Mouse (Mus musculus) lung, adult 2 months (tissue): ENCODE data around the gene Nisch. TPM values are rescaled to one million over a fixed set of nuclear protein-coding genes. Genes with fewer than 3 reads are reported as not detected.

Experiments used
- DNase-seq: peaks from one replicate; pipeline ENCODE4 v3.0.0; 2022
- H3K4me1 ChIP-seq: fragments of 200-500 bp; 2 replicates; pipeline ENCODE4 v1.6.1; 2011; ENCODE audit warnings: low read length; ENCODE audit not compliant: control insufficient read depth, insufficient read depth
- H3K4me3 ChIP-seq: fragments of 200-500 bp; replicated peaks from 2 replicates; pipeline ENCODE3; 2011; ENCODE audit warnings: low read depth, mild to moderate bottlenecking, control low read depth, low read length; ENCODE audit errors: extremely low read depth
- CTCF ChIP-seq: fragments of 200-500 bp; IDR thresholded peaks from 2 replicates; pipeline ENCODE4 v1.5.1; 2011; ENCODE audit warnings: mild to moderate bottlenecking, low read length, control low read depth; ENCODE audit not compliant: insufficient read depth
- POLR2A ChIP-seq: fragments of 200-500 bp; IDR thresholded peaks from 2 replicates; pipeline ENCODE4 v1.6.1; 2011; ENCODE audit warnings: low read depth, mild to moderate bottlenecking, control low read depth, low read length, borderline replicate concordance; ENCODE audit errors: extremely low read depth
- WGBS: fragments of 180-500 bp; shearing (Covaris S2); methylation state at CpG from one replicate; pipeline ENCODE4 v1.1.7; 2018; 5-methylcytosine and 5-hydroxymethylcytosine counted together
- polyA plus RNA-seq: library from polyadenylated mRNA; depleted of rRNA; stranded (reverse); fragments of >200 nt; gene quantifications from 2 replicates; pipeline ENCODE4 v1.2.3, GENCODE M21; 2012

Nisch gene
- polyA plus RNA-seq, 1 experiment, result 458 TPM

GRCm38 (mm10) chr14:31141011-31141410 is 75.7 kb downstream of the Nisch start:
- TF ChIP-seq CTCF (no peak), POLR2A (no peak)
- WGBS, result 96% methylated on average over 14 of the region's 14 CpGs
- no peaks in the 10 kb centered on the region for H3K4me1 ChIP-seq
- H3K4me3 ChIP-seq, result no peak overlapping the region
- no peak for DNase-seq

GRCm38 (mm10) chr14:31140141-31140540 is 76.6 kb downstream of the Nisch start:
- Histone ChIP-seq H3K4me1 (no peaks in the 10 kb centered on the region), H3K4me3 (no peak overlapping the region)
- 79% methylated on average over 15 of the region's 15 CpGs for WGBS
- no peak for DNase-seq
- TF ChIP-seq POLR2A (no peak), CTCF (no peak)

- no peaks in the 10 kb centered on the region for H3K4me1 ChIP-seq
- WGBS, result 79% methylated on average over 12 of the region's 12 CpGs
- TF ChIP-seq POLR2A, result no peak
- no peak for TF ChIP-seq CTCF
- DNase-seq, result no peak
- H3K4me3 ChIP-seq, result no peak overlapping the region
Observed at GRCm38 (mm10) chr14:31139666-31140065, 77.1 kb downstream of the Nisch start.

GRCm38 (mm10) chr14:31138897-31139429 is 77.8 kb downstream of the Nisch start:
- H3K4me1 ChIP-seq, result no peaks in the 10 kb centered on the region
- no peak for DNase-seq
- H3K4me3 ChIP-seq, result no peak overlapping the region
- no peak for TF ChIP-seq CTCF
- no peak for TF ChIP-seq POLR2A
- WGBS, result 89% methylated on average over 9 of the region's 9 CpGs

- no peak for TF ChIP-seq CTCF
- TF ChIP-seq POLR2A, result no peak
- DNase-seq, result no peak
- H3K4me1 ChIP-seq, result no peaks in the 10 kb centered on the region
- WGBS, result 73% methylated on average over 25 of the region's 35 CpGs
- no peak overlapping the region for H3K4me3 ChIP-seq
Observed at GRCm38 (mm10) chr14:31138219-31138896, 78.4 kb downstream of the Nisch start.

GRCm38 (mm10) chr14:31137791-31138190 is 79.0 kb downstream of the Nisch start:
- WGBS, result 68% methylated on average over 11 of the region's 11 CpGs
- no peak for TF ChIP-seq CTCF
- no peak for TF ChIP-seq POLR2A
- Histone ChIP-seq H3K4me3 (no peak overlapping the region), H3K4me1 (no peaks in the 10 kb centered on the region)
- DNase-seq, result no peak

- H3K4me1 ChIP-seq, result no peaks in the 10 kb centered on the region
- WGBS, result 68% methylated on average over 10 of the region's 10 CpGs
- TF ChIP-seq CTCF, result no peak
- TF ChIP-seq POLR2A, result no peak
- DNase-seq, result no peak
- H3K4me3 ChIP-seq, result no peak overlapping the region
Observed at GRCm38 (mm10) chr14:31137281-31137595, 79.5 kb downstream of the Nisch start.

GRCm38 (mm10) chr14:31136411-31137280 is 80.1 kb downstream of the Nisch start:
- no peak for DNase-seq
- WGBS, result 85% methylated on average over 26 of the region's 26 CpGs

GRCm38 (mm10) chr14:31135495-31136410 is 81.0 kb downstream of the Nisch start:
- Histone ChIP-seq H3K4me3 (no peak overlapping the region), H3K4me1 (no peaks in the 10 kb centered on the region)
- WGBS, result 92% methylated on average over 34 of the region's 34 CpGs
- no peak for TF ChIP-seq POLR2A
- TF ChIP-seq CTCF, result no peak
- no peak for DNase-seq

More at GRCm38 (mm10) chr14:31136411-31137280, 80.1 kb downstream of the Nisch start:
- TF ChIP-seq POLR2A (no peak), CTCF (no peak)
- Histone ChIP-seq H3K4me1 (no peaks in the 10 kb centered on the region), H3K4me3 (no peak overlapping the region)
